Mouse (Mus musculus) kidney, embryonic 14.5 days (tissue): ENCODE results near the gene Dnajc7. TPM values are rescaled to one million over a fixed set of nuclear protein-coding genes. Genes with fewer than 3 reads are reported as not detected.

Source experiments
- ATAC-seq: fragments of 200-750 bp; cut with Nextera tagmentation; 2 replicates; pipeline ENCODE4 v1.8.0; 2017; ENCODE audit warnings: moderate number of reproducible peaks, mild to moderate bottlenecking, moderate TSS enrichment, moderate library complexity; ENCODE audit not compliant: low FRiP score, low TSS enrichment
- H3K27ac ChIP-seq: fragments of 300-500 bp; sonication (generic); 2 replicates; pipeline ENCODE4 v1.5.1; 2014; ENCODE audit warnings: low read depth, mild to moderate bottlenecking, low read length, moderate library complexity, mixed read lengths
- H3K27me3 ChIP-seq: fragments of 300-500 bp; sonication (generic); 2 replicates; pipeline ENCODE4 v1.6.1; 2014; ENCODE audit warnings: mild to moderate bottlenecking, low read length; ENCODE audit not compliant: control insufficient read depth, insufficient read depth
- H3K36me3 ChIP-seq: fragments of 300-500 bp; sonication (generic); 2 replicates; pipeline ENCODE4 v1.6.1; 2014; ENCODE audit warnings: low read length, mixed read lengths; ENCODE audit not compliant: control insufficient read depth, insufficient read depth
- H3K4me1 ChIP-seq: fragments of 300-500 bp; sonication (generic); 2 replicates; pipeline ENCODE4 v1.6.1; 2014; ENCODE audit warnings: low read length, mixed read lengths; ENCODE audit not compliant: control insufficient read depth, insufficient read depth
- H3K4me2 ChIP-seq: fragments of 300-500 bp; sonication (generic); replicated peaks from 2 replicates; pipeline ENCODE4 v1.6.1; 2014; ENCODE audit warnings: low read depth, mild to moderate bottlenecking, low read length
- H3K4me3 ChIP-seq: fragments of 300-500 bp; sonication (generic); 2 replicates; pipeline ENCODE4 v1.5.1; 2014; ENCODE audit warnings: mild to moderate bottlenecking, low read length
- H3K9ac ChIP-seq: fragments of 300-500 bp; sonication (generic); 2 replicates; pipeline ENCODE4 v1.6.1; 2014; ENCODE audit warnings: low read depth, mild to moderate bottlenecking, low read length, moderate library complexity
- H3K9me3 ChIP-seq: fragments of 300-500 bp; sonication (generic); 2 replicates; pipeline ENCODE4 v1.6.1; 2016; ENCODE audit warnings: low read length; ENCODE audit not compliant: control insufficient read depth
- WGBS: fragments of 180-500 bp; shearing (Covaris S2); extraction: QIAGEN DNeasy Blood & Tissue Kit; methylation state at CpG from one replicate; pipeline ENCODE4 v1.1.7; 2014; 5-methylcytosine and 5-hydroxymethylcytosine counted together
- polyA plus RNA-seq: library from polyadenylated mRNA; unstranded; fragments of >200 nt; fragmentation: Nextera tagmentation; extraction: Ambion mirVana; gene quantifications from 2 replicates; pipeline ENCODE4 v1.2.1, GENCODE M21; 2014

Dnajc7 gene
- polyA plus RNA-seq, 1 experiment from 2014 or later, result 86.2 TPM

DNA sequence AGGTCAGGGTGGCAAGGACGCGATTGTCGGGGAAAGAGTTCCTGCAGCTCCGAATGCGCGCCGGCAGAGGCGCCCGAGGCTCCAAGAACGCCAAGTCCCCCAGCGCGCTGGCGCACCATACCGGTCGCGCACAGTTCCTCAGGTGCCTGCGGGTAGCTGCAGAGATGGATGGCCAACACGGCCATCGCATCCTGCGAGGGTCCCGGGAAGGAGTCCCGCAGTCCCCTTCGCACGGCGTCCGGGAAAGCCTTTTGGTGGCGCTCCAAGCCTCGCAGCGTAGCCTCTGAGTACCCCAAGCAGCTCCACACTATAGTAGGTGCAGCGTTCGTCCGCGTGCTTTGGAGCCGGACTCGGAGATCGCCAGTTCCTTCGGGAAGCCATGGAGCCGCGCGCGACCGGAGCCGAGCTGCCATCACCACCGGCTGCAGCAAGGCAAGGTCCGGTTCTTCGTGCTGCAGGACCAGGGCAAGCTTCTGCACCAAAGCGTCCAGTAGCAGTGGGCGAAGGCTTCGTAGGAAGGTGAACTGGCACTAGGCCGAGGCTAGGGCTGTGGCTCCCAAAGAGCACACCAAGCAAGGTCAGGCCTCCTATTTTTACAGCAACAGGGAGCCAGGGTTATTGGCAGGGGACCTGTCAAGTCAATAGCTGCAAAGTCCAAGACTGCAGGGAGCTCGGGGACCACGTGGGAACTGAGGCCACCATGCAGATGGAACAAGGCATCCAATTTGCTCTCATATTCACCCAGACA, 20.4 kb upstream of the Dnajc7 start:
- ATAC-seq, result peak; percentile 60
- 9% methylated on average over 49 of the region's 52 CpGs for WGBS
- no peak overlapping the region for H3K27ac ChIP-seq
- peak overlapping the region; percentile 68 for H3K4me2 ChIP-seq
- H3K36me3 ChIP-seq, result no peaks in the 10 kb centered on the region
- peak overlapping the region; percentile 29 for H3K4me3 ChIP-seq
- H3K4me1 ChIP-seq, result no peaks in the 10 kb centered on the region
- H3K9me3 ChIP-seq, result no peaks in the 10 kb centered on the region
- peaks cover 10% of the 10 kb centered on the region for H3K27me3 ChIP-seq
- 0 out of 2 replicates have a peak overlapping the region, but pooled peaks have one; percentile 14 for H3K9ac ChIP-seq

DNA sequence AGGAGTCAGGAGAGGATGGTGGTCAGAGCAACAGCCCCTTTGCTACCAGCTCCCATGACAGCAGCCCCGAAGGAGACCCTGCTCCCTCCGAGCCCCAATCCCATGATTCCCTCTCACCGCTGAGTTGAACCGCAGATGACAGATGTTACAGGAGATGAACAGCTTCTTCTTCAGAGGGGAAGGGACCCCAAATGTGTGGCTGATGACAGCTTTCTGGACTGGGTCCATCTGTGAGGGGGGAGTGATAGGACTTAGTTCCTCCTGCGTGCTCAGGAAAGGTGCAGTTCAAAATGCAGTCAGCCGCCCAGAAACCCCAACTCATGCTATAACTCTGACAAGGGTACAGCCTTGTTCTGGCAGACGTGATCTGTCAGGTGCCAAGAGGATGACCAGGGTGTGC, 14.6 kb upstream of the Dnajc7 start:
- Histone ChIP-seq H3K4me3 (no peak overlapping the region), H3K27ac (no peak overlapping the region), H3K36me3 (no peaks in the 10 kb centered on the region), H3K9ac (no peak overlapping the region), H3K4me2 (no peak overlapping the region), H3K4me1 (no peaks in the 10 kb centered on the region), H3K9me3 (no peaks in the 10 kb centered on the region), H3K27me3 (peaks cover 8% of the 10 kb centered on the region)
- 70% methylated on average over 7 of the region's 7 CpGs for WGBS
- ATAC-seq, result no peak

DNA sequence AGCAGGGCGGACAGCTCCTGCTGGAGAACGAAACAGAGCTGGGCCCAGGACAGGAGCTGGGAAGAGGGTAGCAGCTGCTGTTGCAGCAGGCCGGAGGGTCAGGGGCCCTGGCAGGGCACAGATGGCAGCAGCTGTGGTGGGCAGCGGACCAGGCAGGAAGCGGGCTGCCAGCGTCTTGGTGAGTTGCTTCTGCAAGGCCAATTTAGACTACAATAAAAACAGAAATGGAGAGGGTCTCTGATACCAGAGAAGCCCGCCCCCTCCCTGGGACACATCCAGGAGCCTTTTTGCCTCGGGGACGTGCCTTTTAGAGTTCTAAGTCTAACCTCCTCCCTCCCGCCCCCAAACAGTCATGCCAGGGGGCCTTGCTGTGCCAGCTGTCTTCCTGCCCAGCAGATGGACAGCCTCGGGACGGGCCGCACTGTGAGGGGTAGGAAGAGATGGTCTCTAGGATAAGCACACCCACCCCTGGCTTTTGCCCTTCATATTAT, 8.9 kb upstream of the Dnajc7 start:
- Histone ChIP-seq H3K9me3 (no peaks in the 10 kb centered on the region), H3K4me1 (peaks cover 14% of the 10 kb centered on the region), H3K27me3 (no peaks in the 10 kb centered on the region), H3K4me3 (no peak overlapping the region), H3K9ac (peak overlapping the region; percentile 31; the same call in 1 of the 2 replicates), H3K36me3 (peaks cover 21% of the 10 kb centered on the region; the same call in 1 of the 2 replicates), H3K4me2 (peak overlapping the region; percentile 10; the same call in 1 of the 2 replicates), H3K27ac (no peak overlapping the region)
- 30% methylated on average over 13 of the region's 13 CpGs for WGBS
- 0 out of 2 replicates have a peak, but pooled peaks have one; percentile 36 for ATAC-seq

DNA sequence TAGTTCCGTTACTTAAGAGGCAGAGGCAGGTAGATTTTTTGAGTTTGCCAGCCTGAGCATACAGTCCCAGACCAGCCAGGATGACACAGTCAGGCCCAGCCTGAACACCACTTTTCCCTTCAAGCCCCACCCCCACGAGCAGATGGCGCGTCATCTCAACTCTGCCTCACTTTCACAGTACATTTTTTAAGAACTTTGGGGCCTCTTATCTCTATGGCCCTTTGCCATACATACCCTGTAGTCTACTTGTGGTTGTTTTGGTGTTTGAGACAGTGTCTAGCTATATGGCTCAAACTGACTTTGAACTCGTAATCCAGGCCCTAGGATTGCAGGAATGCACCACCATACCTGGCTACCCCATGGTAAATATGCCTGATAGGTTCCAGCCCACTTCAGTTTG, 8.1 kb upstream of the Dnajc7 start:
- H3K9ac ChIP-seq, result no peak overlapping the region
- no peak overlapping the region for H3K27ac ChIP-seq
- 94% methylated on average over 5 of the region's 5 CpGs for WGBS
- no peaks in the 10 kb centered on the region for H3K27me3 ChIP-seq
- no peak overlapping the region for H3K4me3 ChIP-seq
- peaks cover 21% of the 10 kb centered on the region; the same call in 1 of the 2 replicates for H3K36me3 ChIP-seq
- no peak overlapping the region for H3K4me2 ChIP-seq
- H3K9me3 ChIP-seq, result no peaks in the 10 kb centered on the region
- peaks cover 18% of the 10 kb centered on the region for H3K4me1 ChIP-seq
- no peak for ATAC-seq

DNA sequence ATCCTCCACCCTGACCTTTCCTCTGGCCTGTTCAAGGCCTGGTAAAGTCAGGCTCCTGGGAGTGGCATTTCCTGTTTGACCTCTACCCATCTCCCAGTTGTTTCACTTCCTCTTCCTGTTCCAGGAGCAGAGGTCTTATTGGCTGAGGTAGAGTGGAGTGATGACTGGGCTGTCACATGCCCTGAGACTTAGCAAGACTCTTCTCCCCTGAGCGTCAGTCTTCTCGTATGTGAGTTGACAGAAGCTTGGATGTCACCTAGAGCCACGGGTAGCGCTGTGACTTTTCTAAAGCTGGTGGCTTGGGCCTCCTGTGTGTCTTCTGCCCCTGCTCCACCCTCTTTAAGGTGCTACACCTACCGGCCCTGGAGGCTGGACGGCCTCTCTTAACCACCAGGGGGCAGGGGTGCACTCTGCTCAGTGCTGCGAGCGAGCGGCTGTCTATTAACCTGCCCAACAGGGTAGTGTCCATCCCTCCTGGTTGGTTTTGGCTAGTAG, 6.8 kb upstream of the Dnajc7 start:
- Histone ChIP-seq H3K9ac (no peak overlapping the region), H3K4me1 (peaks cover 18% of the 10 kb centered on the region), H3K36me3 (peaks cover 21% of the 10 kb centered on the region; the same call in 1 of the 2 replicates), H3K4me3 (no peak overlapping the region), H3K27ac (no peak overlapping the region), H3K4me2 (no peak overlapping the region), H3K9me3 (no peaks in the 10 kb centered on the region), H3K27me3 (no peaks in the 10 kb centered on the region)
- 23% methylated on average over 9 of the region's 9 CpGs for WGBS
- peak; percentile 40; the same call in 1 of the 2 replicates for ATAC-seq

DNA sequence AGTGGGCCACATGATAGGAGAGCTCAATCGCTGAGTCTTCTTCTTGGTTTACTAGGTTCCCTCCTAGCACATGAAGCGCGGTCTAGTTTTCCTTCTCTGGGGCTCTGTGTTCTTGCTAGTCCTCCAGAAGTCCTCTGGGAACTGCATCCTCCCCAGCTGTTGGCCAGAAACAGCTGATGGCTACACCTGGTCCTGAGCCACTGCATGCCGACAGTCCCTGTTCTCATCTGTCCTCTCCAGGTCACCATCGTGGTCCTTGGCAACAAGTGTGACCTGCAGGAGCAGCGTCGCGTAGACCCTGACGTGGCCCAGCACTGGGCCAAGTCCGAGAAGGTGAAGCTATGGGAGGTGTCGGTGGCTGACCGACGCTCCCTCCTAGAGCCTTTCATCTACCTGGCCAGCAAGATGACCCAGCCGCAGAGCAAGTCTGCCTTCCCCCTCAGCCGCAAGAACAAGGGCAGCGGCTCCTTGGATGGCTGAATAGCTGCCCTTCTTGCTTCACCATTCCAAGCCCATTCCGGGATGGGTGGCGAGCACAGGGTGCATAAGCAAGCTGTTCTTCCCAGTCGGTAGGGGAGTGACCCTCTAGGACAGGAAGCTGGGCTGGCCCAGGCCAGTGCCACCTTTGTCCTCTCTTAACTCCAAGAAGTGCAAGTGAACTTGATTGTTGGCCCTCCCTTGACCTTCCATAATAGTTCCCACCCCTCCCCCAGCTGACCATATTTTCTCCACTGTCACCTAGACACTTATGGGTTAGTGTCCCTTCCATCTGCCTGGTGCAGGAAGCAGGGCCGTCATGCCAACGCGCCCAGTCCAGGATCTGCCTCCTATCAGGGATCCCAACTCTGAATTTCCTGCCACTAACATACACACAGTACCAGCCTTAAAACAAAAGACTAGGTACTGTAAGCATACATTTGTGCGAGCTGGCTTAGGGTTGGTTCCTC, 6.1 kb upstream of the Dnajc7 start:
- H3K27ac ChIP-seq, result no peak overlapping the region
- WGBS, result 90% methylated on average over 23 of the region's 23 CpGs

DNA sequence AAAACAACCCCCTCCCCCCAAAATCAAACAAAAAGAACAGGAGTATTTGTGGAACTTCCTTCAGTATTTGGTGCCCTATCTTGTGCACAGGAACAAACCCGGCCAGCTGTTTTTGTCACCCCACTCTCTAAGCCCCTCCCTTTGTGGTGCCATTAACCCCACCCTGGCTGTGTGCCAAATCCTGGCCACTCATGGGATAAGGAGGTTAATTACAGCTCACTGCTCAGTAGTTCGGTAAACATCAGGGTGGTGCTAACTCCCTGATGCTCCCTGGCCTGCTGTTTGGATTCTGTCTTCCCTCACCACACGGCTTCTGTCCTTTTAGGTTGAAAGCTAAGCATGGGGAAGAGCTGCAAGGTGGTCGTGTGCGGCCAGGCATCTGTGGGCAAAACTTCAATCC, 3.9 kb upstream of the Dnajc7 start:
- Histone ChIP-seq H3K4me1 (peaks cover 17% of the 10 kb centered on the region), H3K27ac (no peak overlapping the region), H3K27me3 (no peaks in the 10 kb centered on the region), H3K36me3 (peaks cover 21% of the 10 kb centered on the region; the same call in 1 of the 2 replicates), H3K4me3 (peak overlapping the region; percentile 81; the same call in 1 of the 2 replicates), H3K9ac (peak overlapping the region; percentile 31; the same call in 1 of the 2 replicates), H3K9me3 (no peaks in the 10 kb centered on the region), H3K4me2 (peak overlapping the region; percentile 61)
- ATAC-seq, result no peak
- 38% methylated on average over 5 of the region's 5 CpGs for WGBS

More for the DNA sequence above, 6.1 kb upstream of the Dnajc7 start:
- Histone ChIP-seq H3K4me2 (no peak overlapping the region), H3K36me3 (peaks cover 21% of the 10 kb centered on the region; the same call in 1 of the 2 replicates), H3K4me1 (peaks cover 18% of the 10 kb centered on the region), H3K4me3 (no peak overlapping the region), H3K27me3 (no peaks in the 10 kb centered on the region), H3K9me3 (no peaks in the 10 kb centered on the region), H3K9ac (no peak overlapping the region)
- ATAC-seq, result no peak

DNA sequence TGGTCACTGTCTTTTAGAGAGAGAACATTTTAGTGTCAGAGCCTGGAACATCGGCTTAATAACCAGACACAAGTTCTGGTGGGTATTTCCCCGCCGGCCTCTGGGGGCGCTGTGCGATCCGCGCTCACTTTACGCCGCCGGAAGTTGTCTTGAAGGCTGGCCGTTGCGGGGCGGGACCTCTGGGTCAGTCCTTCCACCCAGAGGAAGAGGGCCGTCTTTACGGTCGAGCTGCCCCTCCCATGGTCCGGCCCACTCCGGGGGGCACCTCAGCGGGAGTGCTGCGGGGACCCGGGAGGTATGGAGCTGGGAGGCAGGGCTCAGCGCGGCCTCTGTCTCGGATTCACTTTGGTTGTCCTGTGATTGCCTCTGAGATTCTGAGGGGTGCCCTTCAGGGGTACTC, 2.7 kb upstream of the Dnajc7 start:
- H3K9ac ChIP-seq, result peak overlapping the region; percentile 83
- H3K4me3 ChIP-seq, result peak overlapping the region; percentile 81
- WGBS, result under 1% methylated on average over 24 of the region's 24 CpGs
- peaks cover 22% of the 10 kb centered on the region for H3K4me1 ChIP-seq
- H3K9me3 ChIP-seq, result no peaks in the 10 kb centered on the region
- peaks cover 21% of the 10 kb centered on the region; the same call in 1 of the 2 replicates for H3K36me3 ChIP-seq
- H3K4me2 ChIP-seq, result peak overlapping the region; percentile 61
- peak; percentile 81 for ATAC-seq
- no peaks in the 10 kb centered on the region for H3K27me3 ChIP-seq
- peak overlapping the region; percentile 75; the same call in 1 of the 2 replicates for H3K27ac ChIP-seq
